Mouse (Mus musculus) cerebellum, adult 9-10 months (tissue): ENCODE measurements around the gene Smim26.
A peak's percentile ranks its signal among the peaks of the same experiment; 100 is the strongest.

Source experiments
- DNase-seq: peaks from one replicate; pipeline ENCODE4 v3.0.0; 2022

Smim26 gene

DNA sequence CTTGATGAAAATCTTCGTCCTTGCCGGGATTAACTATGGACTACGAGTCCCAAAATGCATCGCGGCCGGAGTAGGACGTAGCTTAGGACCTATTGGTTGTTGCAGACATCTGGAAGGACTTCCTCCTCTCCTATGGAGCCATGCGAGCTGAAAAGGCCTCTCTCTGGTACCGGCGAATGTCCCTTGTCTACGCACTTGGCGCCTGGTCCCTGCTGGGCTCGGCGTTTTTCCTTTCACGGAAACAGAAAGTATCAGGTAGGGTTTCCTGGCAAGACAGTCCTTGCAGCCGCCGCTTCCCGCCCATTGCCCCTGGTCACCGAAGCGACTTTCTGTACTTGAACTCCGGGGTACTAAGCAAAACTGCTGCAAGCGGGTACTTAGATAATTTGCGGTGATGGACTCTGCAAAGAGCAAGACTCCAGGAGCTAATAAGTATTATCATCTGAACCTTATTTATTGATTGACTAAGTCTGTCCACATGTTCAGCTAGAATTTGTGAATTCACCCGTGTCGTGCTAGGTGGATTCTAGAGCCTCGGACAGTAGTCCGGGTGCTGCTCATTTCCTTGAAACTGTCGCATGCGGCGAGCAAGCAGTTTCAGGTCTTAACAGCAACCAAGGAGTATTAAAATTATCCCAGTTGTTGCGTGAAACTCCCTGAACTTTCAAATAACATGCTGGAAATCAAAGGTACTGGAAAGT lies at the start of gene Smim26:
TSS of gene Smim26 (plus strand) at position 104 of the 701 bp plus-strand sequence.
- peak; percentile 82 for DNase-seq

DNA sequence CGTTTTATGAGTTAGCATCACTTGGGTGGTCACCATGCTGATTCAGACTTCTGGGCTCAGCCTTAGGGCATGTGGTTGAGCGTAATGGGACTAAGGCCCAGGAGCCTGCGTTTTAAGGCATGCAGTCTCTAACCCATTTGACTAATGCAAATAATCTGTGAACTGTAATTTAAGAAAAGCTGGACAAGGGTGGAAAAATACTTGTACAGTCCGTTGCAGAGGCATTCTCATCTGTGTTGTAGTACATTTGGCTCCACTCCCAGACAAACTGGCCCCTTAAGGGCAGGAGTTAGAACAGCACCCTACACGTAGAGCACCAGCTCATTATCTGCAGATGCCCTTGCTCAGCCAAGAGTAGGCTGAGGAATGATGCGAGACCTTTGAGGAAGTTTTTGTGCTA lies 49.2 kb upstream of the Smim26 start:
- no peak for DNase-seq

DNA sequence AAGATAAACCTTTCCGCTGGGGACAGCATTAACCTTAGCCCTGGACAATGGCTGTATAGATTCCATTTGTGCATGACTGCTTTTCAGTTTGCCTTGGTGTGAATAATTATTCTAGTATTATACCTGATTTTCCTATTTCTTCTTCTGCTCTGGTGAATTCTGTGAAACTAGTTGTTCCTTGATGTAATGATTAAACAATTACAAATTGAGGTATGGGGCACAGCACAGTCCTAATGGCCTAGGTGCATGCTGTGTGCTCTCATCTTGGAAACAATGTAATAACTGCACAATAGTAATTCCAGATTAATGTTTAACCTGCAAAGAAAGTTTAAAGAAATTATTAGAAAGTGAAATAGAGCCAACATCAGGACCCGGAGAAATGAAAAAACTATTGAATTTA lies 48.8 kb upstream of the Smim26 start:
- DNase-seq: no peak

DNA sequence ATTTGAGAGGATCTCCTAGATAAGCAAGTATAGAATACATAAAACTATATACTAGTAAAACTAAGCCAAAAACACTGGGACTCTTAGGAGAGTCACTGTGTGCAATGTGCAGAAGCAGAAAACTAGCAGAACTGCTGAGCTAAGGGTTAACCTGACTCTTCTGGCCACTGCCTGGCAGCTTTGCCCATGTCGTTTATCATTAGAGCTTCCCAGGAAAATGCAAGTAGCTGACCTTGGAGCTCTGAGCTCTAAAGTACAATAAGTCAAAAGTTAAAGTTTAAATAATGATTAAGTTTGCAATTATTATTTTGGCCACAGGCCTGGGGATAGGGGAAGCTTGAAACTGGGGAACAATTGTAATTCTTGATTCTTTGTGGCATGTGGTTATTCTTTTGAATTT lies 48.4 kb upstream of the Smim26 start:
- no peak for DNase-seq

DNA sequence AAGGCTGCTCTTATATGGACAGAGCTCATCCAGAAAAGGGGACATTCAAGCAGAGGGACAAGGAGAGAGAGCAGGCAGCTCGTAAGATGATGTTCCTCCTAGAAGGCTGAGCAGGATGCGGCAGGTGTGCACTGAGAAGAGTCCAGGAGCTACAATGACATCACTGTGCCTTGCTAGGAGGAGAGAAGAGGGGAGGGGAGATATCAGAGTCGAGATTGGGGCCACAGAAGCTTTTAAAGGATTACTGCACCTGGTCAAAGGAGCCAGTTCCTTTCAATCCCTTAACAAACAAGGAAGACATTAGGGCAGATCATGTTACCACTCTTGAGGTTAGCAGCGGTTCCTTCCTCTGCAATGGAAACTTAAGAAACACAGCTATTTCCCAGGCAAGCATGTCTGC lies 46.3 kb upstream of the Smim26 start:
- DNase-seq: no peak

DNA sequence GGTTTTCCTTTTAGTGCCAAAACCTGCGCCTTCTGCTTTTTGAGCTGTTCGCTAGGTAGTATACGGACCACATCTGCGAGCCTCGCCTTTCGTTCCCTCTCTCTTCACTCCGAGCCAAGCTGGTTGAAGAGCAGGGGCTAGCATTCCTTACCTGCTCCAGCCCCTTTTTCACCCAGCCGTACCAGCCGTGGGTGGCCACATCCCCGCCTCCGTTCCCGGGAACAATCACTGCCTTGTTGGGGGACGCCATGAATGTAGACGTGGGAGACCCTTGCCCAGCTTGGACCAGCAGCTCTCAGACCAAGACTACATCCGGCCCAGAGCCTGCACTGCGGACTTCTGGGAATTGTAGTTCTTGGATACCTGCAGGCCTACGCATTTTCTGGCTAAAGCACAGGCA lies 43.3 kb upstream of the Smim26 start, which contains the start of gene Rbbp9:
TSS of gene Rbbp9 (minus strand) at position 341 of the 400 bp plus-strand sequence.
- peak; percentile 75 for DNase-seq

DNA sequence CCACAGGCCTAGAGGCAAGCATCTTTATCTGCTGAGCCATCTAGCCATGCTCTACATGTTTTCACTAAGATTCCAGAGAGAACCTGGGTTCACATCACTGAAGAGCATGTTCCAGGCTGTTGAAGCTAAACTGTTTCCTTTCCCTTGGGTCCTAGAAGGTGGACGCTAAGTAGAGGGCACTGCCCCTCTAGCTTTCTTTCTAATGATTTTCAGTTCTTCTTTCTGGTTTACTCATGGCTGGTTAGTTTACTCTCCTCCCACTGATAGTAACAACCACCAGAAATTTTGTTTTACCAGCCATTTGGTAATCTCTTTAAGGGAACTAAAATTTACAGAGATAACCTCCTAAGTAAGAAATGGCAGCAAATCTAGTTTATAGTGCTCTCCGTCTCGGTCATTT lies 39.9 kb upstream of the Smim26 start:
- no peak for DNase-seq

DNA sequence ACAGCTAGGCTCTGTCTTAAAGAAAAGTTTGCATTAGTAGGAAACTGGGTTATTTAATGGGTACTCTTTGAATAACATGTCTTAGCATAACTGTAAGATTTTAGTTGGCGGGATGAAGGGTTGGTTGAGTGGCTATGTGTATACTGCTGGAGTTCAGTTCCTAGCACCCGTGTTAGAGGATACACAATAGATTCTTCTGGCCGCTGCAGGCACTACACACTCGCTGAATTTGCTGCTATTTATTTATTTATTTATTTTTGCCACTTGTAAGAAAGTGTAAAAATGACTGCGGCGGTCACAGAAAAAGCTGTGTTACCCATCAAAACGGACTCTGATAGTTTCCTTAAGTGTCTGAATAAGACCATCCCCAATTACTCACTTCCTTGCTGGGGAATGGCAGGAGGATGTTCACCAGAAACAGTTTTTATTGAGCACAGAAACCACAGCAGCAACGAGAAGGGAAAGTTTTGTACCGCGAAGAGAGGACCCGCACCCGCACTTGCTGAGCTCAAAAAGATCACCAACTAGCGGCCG lies 38.5 kb upstream of the Smim26 start:
- peak; percentile 26 for DNase-seq

DNA sequence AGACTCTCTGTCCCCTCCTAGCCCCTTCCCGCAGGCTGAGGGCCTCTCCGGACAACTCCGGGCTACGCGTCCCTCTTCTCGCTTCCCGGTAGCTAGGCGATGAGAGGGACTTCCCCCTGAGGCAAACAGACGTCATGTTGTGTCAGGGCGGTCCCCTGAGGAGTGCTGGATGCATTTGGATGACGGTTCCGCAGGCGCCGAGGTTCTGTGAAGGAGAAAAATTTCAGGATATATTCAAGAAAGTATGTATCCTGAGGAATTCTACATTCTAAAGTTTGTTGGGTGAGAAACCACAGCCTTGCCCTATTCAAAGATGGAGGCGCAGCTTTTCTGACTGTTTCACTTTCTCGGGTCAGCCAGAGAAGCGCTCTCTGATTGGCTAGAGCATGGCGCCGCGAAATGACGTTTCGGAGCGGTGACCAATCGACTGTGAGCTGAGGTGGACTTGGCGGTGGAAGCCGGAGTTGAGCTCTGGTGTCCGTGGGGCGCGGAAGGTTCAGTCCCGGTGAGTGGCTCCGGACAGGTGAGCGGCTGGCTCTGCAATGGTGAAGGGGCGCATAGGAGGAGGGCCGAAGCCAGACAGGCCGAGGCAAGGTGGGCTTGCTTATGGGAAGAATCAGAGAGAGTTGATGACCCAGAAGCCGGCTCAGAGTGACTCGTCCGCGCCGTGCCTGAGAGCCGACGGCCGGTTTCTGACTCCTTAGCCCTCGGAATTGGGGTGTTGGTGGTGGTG lies 37.9 kb upstream of the Smim26 start, which contains the start of gene Sec23b:
TSS of gene Sec23b (plus strand) at position 410 of the 733 bp plus-strand sequence.
- peak; percentile 97 for DNase-seq

DNA sequence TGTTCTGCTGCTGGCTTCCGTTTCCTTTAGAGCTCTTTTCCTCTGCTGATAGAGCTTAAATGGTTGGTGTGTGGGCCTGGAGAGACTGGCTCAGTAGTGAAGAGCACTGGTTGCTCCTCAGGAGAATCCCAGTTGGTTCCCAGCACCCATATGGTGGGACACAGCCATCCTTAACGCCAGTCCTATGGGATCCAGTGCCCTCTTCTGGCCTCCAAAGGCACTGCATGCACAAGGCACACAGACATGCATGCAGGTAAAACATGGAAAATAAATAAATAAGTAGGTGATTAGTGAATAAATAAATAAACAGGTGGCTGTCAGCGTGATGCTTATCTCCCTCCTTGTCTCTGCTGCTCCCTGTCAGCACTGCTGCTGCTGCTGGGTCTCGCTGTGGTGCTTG lies 5.1 kb upstream of the Smim26 start:
- DNase-seq: no peak

DNA sequence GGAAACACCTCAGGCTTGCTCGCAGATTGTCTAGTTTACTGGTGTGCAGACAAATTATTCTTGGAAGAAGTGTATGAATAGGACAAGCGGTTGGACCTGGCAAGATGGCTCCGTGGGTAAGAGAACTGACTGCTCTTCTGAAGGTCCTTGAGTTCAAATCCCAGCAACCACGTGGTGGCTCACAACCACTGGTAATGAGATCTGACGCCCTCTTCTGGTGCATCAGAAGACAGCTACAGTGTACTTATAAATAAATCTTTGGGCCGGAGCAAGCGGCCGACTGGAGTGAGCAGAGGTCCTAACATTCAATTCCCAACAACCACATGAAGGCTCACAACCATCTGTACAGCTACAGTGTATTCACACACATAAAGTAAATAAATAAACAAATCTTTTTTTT lies 818 bp upstream of the Smim26 start:
- DNase-seq: peak; percentile 38

DNA sequence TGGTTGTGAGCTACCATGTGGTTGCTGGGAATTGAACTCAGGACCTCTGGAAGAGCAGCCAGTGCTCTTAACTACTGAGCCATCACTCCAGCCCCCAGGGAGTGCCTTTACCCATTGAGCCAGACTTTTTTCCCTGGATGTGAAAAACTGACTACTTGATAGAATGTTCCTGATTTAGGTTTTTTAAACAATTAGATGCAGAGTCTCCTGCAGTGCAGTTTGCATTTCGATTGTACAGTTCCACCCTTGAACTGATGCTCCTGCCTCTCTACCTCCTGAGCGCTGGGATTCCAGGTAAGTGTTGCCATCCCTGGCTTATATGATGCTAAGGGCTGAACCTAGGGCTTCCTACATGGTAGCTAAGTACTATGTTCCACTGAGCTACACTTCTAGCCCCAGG lies 4.2 kb downstream of the Smim26 start:
- no peak for DNase-seq

DNA sequence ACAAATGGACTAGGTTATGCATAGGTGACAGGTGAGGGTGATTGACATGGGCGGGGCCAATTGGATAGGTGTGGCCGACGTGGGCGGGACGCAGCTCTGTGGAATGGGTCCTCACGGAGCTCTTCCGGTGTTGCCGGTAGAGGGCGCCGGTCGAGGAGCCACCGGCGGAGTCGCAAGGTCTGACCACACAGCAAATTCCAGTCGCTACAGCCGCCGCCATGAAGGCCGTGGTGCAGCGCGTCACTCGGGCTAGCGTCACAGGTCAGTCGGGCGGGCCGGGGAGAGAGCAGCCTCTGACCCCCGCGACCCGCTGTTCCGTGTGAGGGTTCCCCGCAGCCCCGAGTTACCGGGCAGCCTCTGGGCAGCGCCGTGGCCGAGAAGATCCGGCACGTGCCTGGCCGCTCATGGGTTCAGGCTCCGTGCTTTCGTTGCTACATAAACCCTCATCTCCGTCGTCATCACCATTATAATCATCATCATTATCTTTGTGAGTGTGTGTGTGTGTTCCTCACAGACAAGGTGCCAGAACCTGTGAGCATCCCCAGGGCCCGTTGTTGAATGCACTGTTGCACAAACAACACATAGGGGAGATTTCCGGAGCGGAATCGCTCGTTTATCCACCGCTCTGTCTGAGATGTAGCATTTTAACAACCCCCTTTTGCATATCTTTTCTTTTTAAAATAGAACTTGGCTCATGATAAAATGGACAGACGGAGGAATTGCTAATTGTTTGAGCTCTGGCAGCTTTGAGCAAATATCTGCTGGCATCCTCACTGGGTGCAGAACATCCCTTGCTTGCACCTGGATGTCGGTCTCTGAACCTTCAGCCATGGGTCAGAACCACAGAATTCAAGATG lies 6.2 kb downstream of the Smim26 start, which contains the start of gene Dtd1:
TSS of gene Dtd1 (plus strand) at position 67 of the 857 bp plus-strand sequence.
- peak; percentile 94 for DNase-seq

DNA sequence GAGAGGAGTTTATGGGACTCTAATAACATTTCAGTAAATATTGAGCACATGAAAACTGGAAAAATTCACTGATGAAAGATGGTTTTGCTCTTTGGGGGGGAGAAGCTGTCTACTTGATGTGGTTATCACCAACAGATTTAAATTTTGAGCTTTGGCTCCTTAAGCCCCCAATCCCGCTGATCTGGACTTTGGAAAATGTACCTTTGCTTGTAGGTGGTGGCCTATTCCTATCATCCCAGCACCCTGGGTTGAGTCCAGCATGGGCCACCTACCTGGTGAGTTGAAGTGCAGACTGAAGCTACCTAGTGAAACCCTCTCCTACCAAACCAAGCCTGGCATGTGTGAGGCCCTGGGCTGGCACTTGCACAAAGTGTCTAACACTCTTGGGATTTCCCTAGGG lies 7.7 kb downstream of the Smim26 start:
- no peak for DNase-seq

DNA sequence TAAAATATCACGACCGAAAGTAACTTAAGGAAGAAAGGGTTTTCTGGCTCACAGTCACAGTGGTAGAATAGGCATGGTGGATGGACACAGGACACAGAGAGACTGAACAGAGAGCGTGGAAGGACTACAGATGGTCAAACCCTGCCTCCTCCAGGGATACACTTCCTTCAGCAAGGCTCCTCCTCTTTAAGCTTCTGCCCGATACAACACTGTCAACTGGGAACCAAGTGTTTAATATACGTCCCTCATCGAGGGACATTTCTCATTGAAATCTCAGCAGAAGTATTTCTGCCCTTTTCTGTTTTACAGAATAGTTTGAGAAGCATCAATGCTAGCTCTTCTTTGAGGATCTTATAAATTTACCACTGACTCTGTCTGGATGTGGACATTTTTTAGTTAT lies 20.1 kb downstream of the Smim26 start:
- DNase-seq: no peak

DNA sequence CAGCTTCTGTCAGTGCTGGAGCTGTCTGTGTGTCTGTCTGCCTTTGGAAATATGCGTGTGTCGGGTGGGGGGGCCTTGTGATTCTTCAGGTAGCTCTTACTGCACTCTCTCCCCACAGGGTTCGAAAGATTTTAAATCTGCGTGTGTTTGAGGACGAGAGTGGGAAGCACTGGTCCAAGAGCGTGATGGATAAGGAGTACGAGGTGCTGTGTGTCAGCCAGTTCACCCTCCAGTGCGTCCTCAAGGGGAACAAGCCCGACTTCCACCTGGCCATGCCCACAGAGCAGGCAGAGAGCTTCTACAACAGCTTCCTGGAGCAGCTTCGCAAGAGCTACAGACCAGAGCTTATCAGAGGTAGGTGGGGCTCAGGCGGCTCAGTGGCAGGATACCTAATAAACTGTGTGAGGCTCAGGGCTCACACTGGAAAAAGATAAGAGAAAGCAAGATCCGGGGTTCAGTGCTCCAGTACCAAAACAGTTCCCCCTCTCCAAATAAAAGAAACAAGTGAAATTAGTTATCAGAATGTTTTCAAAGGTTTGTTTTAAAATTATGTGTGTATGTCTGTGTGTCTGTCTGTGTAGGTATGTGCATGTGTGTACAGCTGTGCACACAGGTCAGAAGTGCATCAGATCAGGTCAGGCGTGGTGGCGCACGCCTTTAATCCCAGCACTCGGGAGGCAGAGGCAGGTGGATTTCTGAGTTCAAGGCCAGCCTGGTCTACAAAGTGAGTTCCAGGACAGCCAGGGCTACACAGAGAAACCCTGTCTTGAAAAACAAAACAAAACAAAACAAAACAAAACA lies 23.4 kb downstream of the Smim26 start:
- no peak for DNase-seq

DNA sequence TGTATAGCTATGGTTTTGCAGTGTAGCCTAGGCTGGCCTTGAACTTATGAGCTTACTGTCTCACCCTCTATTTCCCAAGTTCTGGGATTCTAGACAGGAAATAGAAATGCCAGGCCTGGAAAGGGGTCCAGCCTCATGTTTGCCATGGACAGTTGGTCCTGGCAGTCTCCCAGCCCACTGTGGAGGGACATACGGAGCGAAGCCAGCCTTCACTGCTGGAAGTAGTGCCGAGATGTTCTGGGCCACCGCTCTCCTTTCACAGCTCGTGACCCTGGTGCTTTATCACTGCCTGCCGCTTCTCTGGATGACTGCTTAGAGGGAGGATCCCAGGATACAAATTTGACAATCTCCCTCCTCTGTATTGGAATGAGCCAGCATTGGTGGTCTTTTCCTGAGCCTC lies 27.6 kb downstream of the Smim26 start:
- peak; percentile 56 for DNase-seq

DNA sequence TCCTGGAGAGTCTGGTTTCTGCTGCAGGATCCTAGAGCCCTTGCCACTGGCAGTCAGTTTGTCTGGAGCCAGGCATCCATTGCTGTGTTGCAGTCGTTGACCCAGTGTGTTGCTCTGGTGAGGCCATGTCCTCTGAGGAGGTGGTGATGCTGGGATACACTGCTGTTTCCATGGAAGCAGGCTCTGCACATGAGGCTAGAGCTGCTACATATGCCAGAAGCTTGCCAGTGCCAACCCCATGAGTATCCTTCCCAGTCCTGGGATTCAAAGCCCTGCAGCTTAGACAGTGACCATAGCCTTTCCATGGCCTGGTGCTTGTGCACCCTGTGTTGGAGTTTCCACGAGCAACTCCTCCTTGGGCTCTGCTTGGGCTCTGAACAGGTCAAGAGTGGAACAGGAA lies 39.7 kb downstream of the Smim26 start:
- DNase-seq: no peak

DNA sequence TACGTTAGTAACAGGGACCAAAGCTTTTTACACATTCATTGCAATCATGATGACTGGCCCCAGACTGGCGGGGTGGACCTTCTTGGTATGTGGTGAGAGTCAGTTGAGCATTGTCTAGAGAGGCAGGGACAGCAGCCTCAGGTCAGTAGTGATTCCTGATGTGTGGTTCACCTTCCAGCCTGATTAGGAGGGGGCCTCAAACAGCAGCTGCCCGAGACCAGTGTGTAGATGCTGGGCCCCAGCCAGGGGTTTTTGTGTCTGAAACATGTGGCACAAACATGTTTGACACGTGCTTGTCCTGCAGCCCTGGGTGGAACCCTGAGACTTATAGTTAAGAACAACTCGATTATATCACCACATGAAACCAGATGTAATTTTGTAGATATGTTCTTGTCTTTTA lies 40.4 kb downstream of the Smim26 start:
- DNase-seq: no peak

DNA sequence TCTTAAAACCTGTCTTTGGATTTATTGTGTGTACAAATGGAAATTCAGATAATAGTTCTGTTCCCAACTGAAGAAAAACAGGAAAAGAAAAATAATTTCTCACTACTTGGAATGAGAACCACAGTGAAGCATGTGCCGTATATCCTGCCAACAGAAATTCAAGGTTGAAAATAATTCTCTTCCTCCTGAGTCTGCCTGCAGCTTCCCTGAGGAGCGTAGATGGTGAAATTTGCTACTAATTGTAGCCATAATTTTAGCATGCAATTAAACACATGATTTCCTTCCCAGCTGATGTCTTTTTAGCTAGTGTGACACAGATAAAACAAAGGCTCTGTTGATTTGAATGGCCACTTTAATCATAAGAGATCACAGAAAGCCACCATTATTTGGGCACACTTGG lies 40.9 kb downstream of the Smim26 start:
- DNase-seq: no peak

DNA sequence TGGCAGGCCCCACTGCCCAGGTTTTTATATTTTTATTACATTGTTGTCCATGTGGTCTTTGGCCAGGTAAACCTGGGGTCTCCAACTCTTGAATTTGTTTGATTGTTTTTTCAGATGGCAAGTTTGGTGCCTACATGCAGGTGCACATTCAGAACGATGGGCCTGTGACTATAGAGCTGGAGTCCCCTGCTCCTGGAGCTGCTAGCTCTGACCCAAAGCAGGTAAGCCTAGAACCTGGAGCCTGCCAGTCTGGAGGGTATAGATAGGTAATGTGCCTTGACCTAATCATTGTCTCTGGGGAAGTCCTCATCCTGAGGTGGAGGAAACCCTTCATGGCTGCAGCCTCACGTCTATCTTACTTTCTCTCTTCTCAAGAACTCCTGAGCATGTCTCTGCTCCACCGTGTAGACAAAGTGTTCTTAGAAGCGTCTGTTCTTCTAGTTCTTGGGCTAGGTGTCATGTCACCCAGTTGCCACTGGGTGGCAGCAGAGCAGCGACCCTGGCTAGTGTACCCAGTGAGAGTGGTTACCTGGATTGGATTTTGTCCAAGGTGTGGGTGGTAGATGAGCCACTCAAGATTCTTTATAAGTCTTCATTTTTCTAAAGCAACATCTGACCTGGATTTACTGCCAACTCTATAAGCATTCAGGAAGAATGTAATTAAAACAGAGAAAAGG lies 41.9 kb downstream of the Smim26 start:
- peak; percentile 71 for DNase-seq

DNA sequence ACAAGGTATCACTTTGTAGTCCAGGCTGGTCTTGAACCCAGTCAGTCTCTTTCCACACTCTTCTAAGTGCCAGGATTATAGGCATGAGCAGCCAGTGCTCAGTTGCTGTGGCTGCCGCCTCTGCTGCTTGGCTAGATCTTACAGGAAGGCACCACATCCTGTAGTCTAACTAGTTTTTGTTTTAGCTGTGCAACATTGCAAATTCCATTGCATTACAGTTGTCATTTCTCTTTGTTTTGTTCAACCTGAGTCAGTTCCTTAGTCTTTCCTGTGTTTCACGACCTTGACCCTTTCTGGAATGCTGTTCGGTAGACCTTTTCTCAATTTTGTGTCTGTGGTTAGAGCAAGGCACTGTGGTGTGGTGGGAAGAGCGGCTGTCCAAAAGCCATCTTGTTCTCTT lies 43.4 kb downstream of the Smim26 start:
- DNase-seq: no peak
